Mouse (Mus musculus) lung, postnatal 0 days (tissue): ENCODE measurements around the gene Lrfn5. TPM values are rescaled to one million over a fixed set of nuclear protein-coding genes. Genes with fewer than 3 reads are reported as not detected.

Experiments
- ATAC-seq: fragments of 200-750 bp; cut with Nextera tagmentation; 2 replicates; pipeline ENCODE4 v1.8.0; 2017; ENCODE audit warnings: moderate library complexity
- DNase-seq: peaks from one replicate; pipeline ENCODE4 v3.0.0-alpha.2; 2016; ENCODE audit warnings: low spot score
- H3K27ac ChIP-seq: fragments of 300-500 bp; sonication (generic); 2 replicates; pipeline ENCODE4 v1.5.1; 2014; ENCODE audit warnings: antibody characterized with exemption, mild to moderate bottlenecking, low read length, mixed read lengths
- H3K27me3 ChIP-seq: fragments of 300-500 bp; sonication (generic); replicated peaks from 2 replicates; pipeline ENCODE4 v1.6.1; 2014; ENCODE audit warnings: low read length, mixed read lengths; ENCODE audit not compliant: insufficient read depth
- H3K36me3 ChIP-seq: fragments of 300-500 bp; sonication (generic); 2 replicates; pipeline ENCODE4 v1.6.1; 2014; ENCODE audit warnings: low read length, mixed read lengths; ENCODE audit not compliant: insufficient read depth
- H3K4me1 ChIP-seq: fragments of 300-500 bp; sonication (generic); 2 replicates; pipeline ENCODE4 v1.6.1; 2014; ENCODE audit warnings: antibody characterized with exemption, low read depth, low read length, mixed read lengths; ENCODE audit not compliant: insufficient read depth
- H3K4me2 ChIP-seq: fragments of 300-500 bp; sonication (generic); replicated peaks from 2 replicates; pipeline ENCODE4 v1.6.1; 2014; ENCODE audit warnings: low read depth, mild to moderate bottlenecking, low read length, moderate library complexity, mixed read lengths
- H3K4me3 ChIP-seq: fragments of 300-500 bp; sonication (generic); 2 replicates; pipeline ENCODE4 v1.5.1; 2014; ENCODE audit warnings: low read depth, low read length
- H3K9ac ChIP-seq: fragments of 300-500 bp; sonication (generic); replicated peaks from 2 replicates; pipeline ENCODE4 v1.6.1; 2014; ENCODE audit warnings: low read depth, mild to moderate bottlenecking
- H3K9me3 ChIP-seq: fragments of 300-500 bp; sonication (generic); 2 replicates; pipeline ENCODE4 v1.6.1; 2016; ENCODE audit warnings: low read length, mixed read lengths
- CTCF ChIP-seq: IDR thresholded peaks from 2 replicates; pipeline ENCODE4 v1.5.1; 2016; ENCODE audit warnings: antibody characterized with exemption, mild to moderate bottlenecking
- EP300 ChIP-seq: IDR thresholded peaks from 2 replicates; pipeline ENCODE4 v1.6.1; 2016; ENCODE audit warnings: antibody characterized with exemption, mild to moderate bottlenecking, control low read depth
- WGBS: fragments of 180-500 bp; shearing (Covaris S2); extraction: QIAGEN DNeasy Blood & Tissue Kit; methylation state at CpG from one replicate; pipeline ENCODE4 v1.1.7; 2014; 5-methylcytosine and 5-hydroxymethylcytosine counted together
- polyA plus RNA-seq: library from polyadenylated mRNA; unstranded; fragments of >200 nt; fragmentation: Nextera tagmentation; extraction: Ambion mirVana; gene quantifications from 2 replicates; pipeline ENCODE4 v1.2.1, GENCODE M21; 2015

Gene Lrfn5
- not detected in 2 replicates for polyA plus RNA-seq

DNA sequence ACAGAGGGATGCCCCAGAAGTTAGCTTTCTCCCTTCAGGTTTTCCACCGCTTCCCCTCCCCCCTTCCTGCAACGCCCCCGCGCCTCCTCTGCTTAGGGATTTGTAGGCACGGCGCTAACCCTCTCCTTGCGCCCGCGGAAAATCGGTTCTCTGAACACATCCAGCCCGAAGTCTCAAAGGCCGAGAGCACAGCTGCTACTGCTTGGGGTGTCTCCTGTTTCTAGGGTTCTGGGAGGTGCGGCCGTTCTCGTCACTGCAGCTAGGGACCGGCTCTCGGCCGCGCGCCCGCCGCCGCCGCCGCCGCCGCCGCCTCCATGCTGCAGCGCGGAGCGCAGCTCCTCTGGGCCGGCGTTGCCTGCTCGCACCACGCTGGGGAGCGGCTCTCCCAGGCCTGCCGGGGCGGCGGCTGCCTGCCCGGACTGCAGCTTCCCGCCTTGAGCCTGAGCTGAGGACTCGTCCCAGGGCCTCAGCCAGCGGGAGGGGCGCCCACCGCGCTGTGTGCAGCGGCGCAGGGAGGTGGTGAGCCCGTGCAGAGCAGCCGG is at the start of gene Lrfn5:
Lrfn5 (plus strand) TSS at position 322 of the 542 bp plus-strand sequence.
- WGBS: under 1% methylated on average over 43 of the region's 50 CpGs
- H3K4me2 ChIP-seq: peak within 1 kb of the TSS; percentile 75
- H3K9ac ChIP-seq: no peak within 1 kb of the TSS
- no peaks in the 10 kb centered on the region for H3K36me3 ChIP-seq
- TF ChIP-seq EP300: no peak
- TF ChIP-seq CTCF: no peak
- peak within 1 kb of the TSS; percentile 38 for H3K4me3 ChIP-seq
- no peaks in the 10 kb centered on the region for H3K9me3 ChIP-seq
- ATAC-seq: peak; percentile 43; the same call in 1 of the 2 replicates
- peak; percentile 12 for DNase-seq
- H3K27me3 ChIP-seq: peaks cover 28% of the 10 kb centered on the region
- no peaks in the 10 kb centered on the region; the same call in 1 of the 2 replicates for H3K4me1 ChIP-seq
- no peak within 1 kb of the TSS for H3K27ac ChIP-seq

DNA sequence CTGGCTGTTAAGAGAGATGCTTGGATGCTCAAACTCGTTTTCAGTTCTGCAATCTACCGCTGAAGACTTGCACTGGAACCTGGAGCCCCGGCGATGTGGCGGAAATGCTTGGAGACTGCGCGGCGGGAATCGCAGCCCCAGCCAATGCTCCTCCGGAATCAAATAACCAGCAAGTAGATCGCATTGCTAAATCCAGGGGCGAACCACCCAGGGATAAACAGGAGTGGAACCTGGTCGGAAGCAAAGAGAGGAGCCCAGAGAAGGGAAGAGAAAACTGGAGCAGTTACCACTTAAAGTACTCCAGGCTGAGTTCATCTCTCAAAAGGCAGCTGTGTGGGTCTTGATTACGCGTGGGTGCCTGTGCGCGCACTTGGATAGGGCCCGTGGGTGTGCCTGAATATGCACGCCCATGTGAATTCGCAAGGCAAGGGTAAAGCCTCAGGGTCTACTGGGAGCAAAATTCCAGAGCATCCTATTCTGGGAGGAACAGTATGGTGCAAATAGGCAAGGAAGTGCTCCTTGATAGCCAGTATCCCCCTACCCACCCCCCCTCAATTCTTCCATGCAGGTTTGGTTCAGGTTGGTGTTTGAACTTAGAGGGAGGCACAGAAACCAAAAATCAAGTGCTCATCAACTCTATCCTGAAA is 1.3 kb upstream of the Lrfn5 start:
- no peaks in the 10 kb centered on the region; the same call in 1 of the 2 replicates for H3K4me1 ChIP-seq
- peaks cover 28% of the 10 kb centered on the region for H3K27me3 ChIP-seq
- H3K36me3 ChIP-seq: no peaks in the 10 kb centered on the region
- no peak overlapping the region for H3K9ac ChIP-seq
- WGBS: 5% methylated on average over 20 of the region's 20 CpGs
- H3K9me3 ChIP-seq: no peaks in the 10 kb centered on the region
- no peak for ATAC-seq
- no peak for DNase-seq
- no peak overlapping the region for H3K4me3 ChIP-seq
- TF ChIP-seq CTCF (no peak), EP300 (no peak)
- no peak overlapping the region for H3K4me2 ChIP-seq
- H3K27ac ChIP-seq: no peak overlapping the region

DNA sequence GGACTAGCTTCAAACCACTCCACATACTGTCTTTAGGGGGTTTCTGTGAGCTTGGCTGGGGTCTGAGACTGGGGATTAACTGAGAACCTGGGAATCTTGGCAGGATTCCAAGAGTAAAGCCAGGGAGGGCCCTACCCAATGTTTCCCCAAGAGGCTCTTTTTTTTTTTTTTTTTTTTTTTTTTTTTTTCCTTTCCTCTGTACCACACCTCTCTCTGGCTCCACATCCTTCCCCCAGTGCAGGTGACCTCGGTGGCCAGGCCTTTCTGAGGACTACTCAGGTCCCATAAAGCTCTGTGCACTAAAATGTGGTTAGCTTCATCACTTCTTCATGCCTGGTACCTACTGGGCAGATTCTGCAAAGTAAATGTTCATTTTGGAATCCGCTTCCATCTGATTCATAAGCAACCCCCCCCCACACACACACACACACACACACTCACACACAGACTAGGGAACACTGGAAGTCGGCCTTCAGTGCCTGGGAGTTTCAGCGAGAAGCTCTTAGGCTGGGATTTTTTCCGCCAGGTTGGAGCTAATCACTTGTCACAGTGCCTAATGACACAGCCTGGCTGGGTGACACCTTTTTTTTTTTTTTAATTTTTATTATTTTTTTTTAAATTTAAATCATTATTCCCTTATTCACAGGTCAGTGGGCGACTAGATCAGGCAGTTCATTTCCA is 662 bp upstream of the Lrfn5 start:
- Histone ChIP-seq H3K27me3 (peaks cover 28% of the 10 kb centered on the region), H3K9ac (no peak overlapping the region), H3K4me1 (no peaks in the 10 kb centered on the region; the same call in 1 of the 2 replicates), H3K4me3 (peak overlapping the region; percentile 38), H3K36me3 (no peaks in the 10 kb centered on the region), H3K9me3 (no peaks in the 10 kb centered on the region), H3K4me2 (peak overlapping the region; percentile 75), H3K27ac (no peak overlapping the region)
- ATAC-seq: no peak
- TF ChIP-seq CTCF (no peak), EP300 (no peak)
- 7% methylated on average over 6 of the region's 6 CpGs for WGBS
- DNase-seq: no peak

DNA sequence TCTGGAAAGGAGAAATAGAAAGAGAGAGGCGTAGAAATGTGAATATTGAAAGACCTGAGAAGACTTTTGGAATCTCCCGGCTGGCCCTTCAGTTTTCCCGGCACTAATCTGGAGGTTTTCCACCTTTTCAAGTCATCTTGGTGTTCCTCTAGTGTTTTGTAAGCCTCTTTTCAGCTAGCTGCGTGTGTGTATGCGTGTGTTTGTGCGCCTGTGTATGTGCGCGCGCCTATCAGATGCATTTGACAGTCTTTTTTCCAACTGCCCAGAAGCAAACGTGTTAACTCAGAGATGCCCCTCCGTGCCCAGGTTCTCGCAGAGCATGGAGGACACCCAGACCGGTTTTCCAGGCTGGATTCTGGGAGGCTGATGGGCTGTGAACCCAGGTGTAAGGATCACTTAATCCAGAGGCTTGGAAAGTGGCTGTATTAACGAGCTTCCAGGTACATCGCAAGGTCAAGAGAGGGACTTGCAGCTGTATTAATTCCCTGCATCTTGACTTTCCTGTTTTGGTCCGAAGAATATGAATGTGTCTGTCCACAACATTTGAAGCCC is 757 bp downstream of the Lrfn5 start:
- TF ChIP-seq EP300 (no peak), CTCF (no peak)
- peak overlapping the region; percentile 38; the same call in 1 of the 2 replicates for H3K4me3 ChIP-seq
- ATAC-seq: no peak
- DNase-seq: no peak
- H3K36me3 ChIP-seq: no peaks in the 10 kb centered on the region
- H3K4me1 ChIP-seq: no peaks in the 10 kb centered on the region; the same call in 1 of the 2 replicates
- H3K4me2 ChIP-seq: peak overlapping the region; percentile 75
- H3K9me3 ChIP-seq: no peaks in the 10 kb centered on the region
- 2% methylated on average over 16 of the region's 16 CpGs for WGBS
- H3K9ac ChIP-seq: no peak overlapping the region
- no peak overlapping the region for H3K27ac ChIP-seq
- H3K27me3 ChIP-seq: peaks cover 28% of the 10 kb centered on the region

DNA sequence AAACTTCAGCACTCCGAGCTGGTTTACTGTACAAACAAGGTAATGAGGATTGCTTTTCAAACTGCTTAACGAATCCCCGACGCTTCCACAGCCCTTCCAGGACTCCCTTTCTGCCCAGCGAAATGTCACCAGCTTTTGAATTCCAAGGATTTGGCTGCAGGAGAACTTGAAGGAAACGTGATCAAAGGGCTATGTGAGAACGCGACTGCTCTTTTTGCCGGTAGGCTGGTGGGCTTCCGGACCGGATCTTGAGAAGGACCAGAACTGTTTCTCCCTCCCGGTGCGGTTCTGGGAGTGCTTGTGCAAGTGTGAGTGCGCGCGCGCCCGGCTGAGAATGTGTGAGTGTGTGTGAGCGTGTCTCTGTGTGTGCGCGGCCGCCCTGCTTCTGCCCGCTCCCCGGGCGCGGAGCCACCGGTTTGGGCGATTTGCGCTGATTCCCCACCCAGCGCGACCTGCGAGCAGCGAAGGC is 1.3 kb downstream of the Lrfn5 start:
- Histone ChIP-seq H3K9me3 (no peaks in the 10 kb centered on the region), H3K27me3 (peaks cover 28% of the 10 kb centered on the region), H3K4me3 (no peak overlapping the region), H3K4me2 (0 out of 2 replicates have a peak overlapping the region, but pooled peaks have one; percentile 12), H3K4me1 (no peaks in the 10 kb centered on the region; the same call in 1 of the 2 replicates), H3K9ac (no peak overlapping the region), H3K27ac (no peak overlapping the region), H3K36me3 (no peaks in the 10 kb centered on the region)
- TF ChIP-seq CTCF: no peak
- TF ChIP-seq EP300: no peak
- 1% methylated on average over 33 of the region's 33 CpGs for WGBS
- ATAC-seq (no peak), DNase-seq (no peak)

DNA sequence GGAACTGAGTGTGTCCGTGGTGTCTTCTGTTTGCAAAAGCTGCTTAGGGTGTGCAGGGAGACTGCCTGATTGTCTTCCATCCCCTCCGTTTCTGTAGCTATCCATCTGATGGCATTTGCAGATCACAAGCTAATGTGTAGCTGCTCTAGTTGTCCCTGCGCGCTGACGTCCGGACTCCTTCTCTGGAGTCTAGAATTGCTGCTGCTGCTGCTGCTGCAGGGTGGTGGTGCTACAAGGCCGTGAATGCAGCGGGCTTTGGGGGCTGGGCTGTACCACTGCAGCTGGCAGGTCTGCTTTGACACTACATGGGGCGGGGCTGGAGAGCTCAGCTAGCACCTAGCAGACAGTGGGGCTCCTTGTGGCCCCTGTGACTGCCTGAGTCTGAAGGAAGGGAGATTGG is 3.2 kb downstream of the Lrfn5 start:
- ATAC-seq: no peak
- no peaks in the 10 kb centered on the region for H3K36me3 ChIP-seq
- no peaks in the 10 kb centered on the region; the same call in 1 of the 2 replicates for H3K4me1 ChIP-seq
- DNase-seq: no peak
- H3K9ac ChIP-seq: no peak overlapping the region
- no peak overlapping the region for H3K4me3 ChIP-seq
- H3K27ac ChIP-seq: no peak overlapping the region
- no peaks in the 10 kb centered on the region for H3K9me3 ChIP-seq
- WGBS: 2% methylated on average over 9 of the region's 9 CpGs
- no peak overlapping the region for H3K4me2 ChIP-seq
- peaks cover 28% of the 10 kb centered on the region for H3K27me3 ChIP-seq
- TF ChIP-seq EP300 (no peak), CTCF (no peak)
